Mouse (Mus musculus) ES-E14 (cell line): ENCODE data around the gene Babam1.

ENCODE experiments used
- HCFC1 ChIP-seq: IDR thresholded peaks from 2 replicates; pipeline ENCODE4 v1.6.1; 2012; ENCODE audit warnings: low read length, inconsistent platforms, borderline replicate concordance; ENCODE audit not compliant: insufficient read depth
- MAFK ChIP-seq: IDR thresholded peaks from 2 replicates; pipeline ENCODE4 v1.6.1; 2014; ENCODE audit warnings: mild to moderate bottlenecking, low read depth, low read length, inconsistent platforms; ENCODE audit not compliant: insufficient read depth
- ZC3H11A ChIP-seq: IDR thresholded peaks from 2 replicates; pipeline ENCODE4 v1.6.1; 2012; ENCODE audit warnings: low read depth, mild to moderate bottlenecking, inconsistent platforms, low read length, borderline replicate concordance

DNA sequence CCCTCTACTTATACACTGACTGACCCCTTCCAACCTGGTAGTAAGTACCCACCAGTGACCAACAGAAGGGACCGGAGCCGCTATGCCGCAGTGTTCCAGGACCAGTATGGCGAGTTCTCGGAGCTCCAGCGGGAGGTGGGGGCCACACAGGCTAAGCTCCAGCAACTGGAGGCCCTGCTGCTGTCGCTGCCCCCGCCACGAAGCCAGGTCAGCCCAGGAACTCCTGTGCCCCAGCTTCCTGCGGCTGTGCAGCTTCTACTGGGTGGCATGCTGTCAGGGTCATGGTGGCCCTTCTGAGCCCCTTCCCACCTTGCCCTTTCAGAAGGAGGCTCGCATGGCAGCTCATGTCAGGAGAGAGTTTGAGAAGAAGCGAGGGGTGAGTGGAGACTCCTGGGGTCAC is 24.2 kb upstream of the Babam1 start:
- TF ChIP-seq ZC3H11A, result no peak
- no peak for TF ChIP-seq HCFC1
- no peak for TF ChIP-seq MAFK
